Mouse (Mus musculus) MEL (cell line): ENCODE measurements around the gene Hdac11.

Experiments
- BHLHE40 ChIP-seq: IDR thresholded peaks from 2 replicates; pipeline ENCODE4 v1.6.1; 2012; ENCODE audit warnings: low read depth, mild to moderate bottlenecking, inconsistent platforms, low read length, improper control_type of control experiment, borderline replicate concordance
- CTCF ChIP-seq, 3 experiments: IDR thresholded peaks in 2 of 3; conservative IDR thresholded peaks in 1 of 3; 2 replicates each; pipeline ENCODE4 v1.5.1; 2011 to 2012; ENCODE audit warnings: low read length in 3 of 3, low read depth in 2 of 3, mild to moderate bottlenecking in 2 of 3, improper control_type of control experiment in 1 of 3, inconsistent platforms in 1 of 3, mixed read lengths in 1 of 3, moderate library complexity in 1 of 3; ENCODE audit not compliant: control insufficient read depth in 1 of 3, insufficient read depth in 1 of 3, poor library complexity in 1 of 3, severe bottlenecking in 1 of 3
- KAT2A ChIP-seq: conservative IDR thresholded peaks from 2 replicates; pipeline ENCODE4 v1.6.1; 2012; ENCODE audit warnings: low read depth, low read length, improper control_type of control experiment, inconsistent platforms
- MYB ChIP-seq: IDR thresholded peaks from 2 replicates; pipeline ENCODE4 v1.6.1; 2011; ENCODE audit warnings: mild to moderate bottlenecking, low read depth, low read length, improper control_type of control experiment
- NRF1 ChIP-seq: IDR thresholded peaks from 2 replicates; pipeline ENCODE4 v1.6.1; 2014; ENCODE audit warnings: low read depth, mild to moderate bottlenecking, inconsistent platforms, low read length, improper control_type of control experiment, moderate library complexity; ENCODE audit not compliant: poor library complexity, insufficient read depth, severe bottlenecking
- POLR2A ChIP-seq, 2 experiments: IDR thresholded peaks; 2 replicates each; pipeline ENCODE4 v1.6.1; 2011 to 2012; ENCODE audit warnings: low read length in 2 of 2, mild to moderate bottlenecking in 2 of 2, control low read depth in 1 of 2, improper control_type of control experiment in 1 of 2, low read depth in 1 of 2, moderate library complexity in 1 of 2; ENCODE audit not compliant: control insufficient read depth in 1 of 2, insufficient read depth in 1 of 2, poor library complexity in 1 of 2

- TF ChIP-seq CTCF (IDR thresholded peaks at IDR 0.05 in 2 of 3, conservative IDR thresholded peaks at IDR 0.05 in 1 of 3; ENCODE audit: control insufficient read depth in 1 of 3, insufficient read depth in 1 of 3, low read depth in 2 of 3, low read length in 3 of 3, poor library complexity in 1 of 3, severe bottlenecking in 1 of 3) (no peak), BHLHE40 (no peak), KAT2A (no peak), MYB (no peak), POLR2A (IDR thresholded peaks at IDR 0.05; ENCODE audit: control insufficient read depth in 1 of 2, insufficient read depth in 1 of 2, low read depth in 1 of 2, low read length in 2 of 2, poor library complexity in 1 of 2) (no peak), NRF1 (no peak)
These were observed 24.9 kb downstream of the Hdac11 start for GRCm38 (mm10) chr6:91181320-91181719.
